Mouse (Mus musculus) kidney, postnatal 25 days (tissue): ENCODE measurements around the gene Asxl2.
"Not testable (repeated sequence)": the region's sequence is repeated elsewhere in the genome, so short reads cannot be mapped to it uniquely, and the experiment has no call there.

Experiments
- DNase-seq, 2 experiments: peaks; one replicate each; pipeline ENCODE4 v3.0.0; 2021; ENCODE audit warnings: mixed read lengths in 2 of 2

The Asxl2 gene

DNA sequence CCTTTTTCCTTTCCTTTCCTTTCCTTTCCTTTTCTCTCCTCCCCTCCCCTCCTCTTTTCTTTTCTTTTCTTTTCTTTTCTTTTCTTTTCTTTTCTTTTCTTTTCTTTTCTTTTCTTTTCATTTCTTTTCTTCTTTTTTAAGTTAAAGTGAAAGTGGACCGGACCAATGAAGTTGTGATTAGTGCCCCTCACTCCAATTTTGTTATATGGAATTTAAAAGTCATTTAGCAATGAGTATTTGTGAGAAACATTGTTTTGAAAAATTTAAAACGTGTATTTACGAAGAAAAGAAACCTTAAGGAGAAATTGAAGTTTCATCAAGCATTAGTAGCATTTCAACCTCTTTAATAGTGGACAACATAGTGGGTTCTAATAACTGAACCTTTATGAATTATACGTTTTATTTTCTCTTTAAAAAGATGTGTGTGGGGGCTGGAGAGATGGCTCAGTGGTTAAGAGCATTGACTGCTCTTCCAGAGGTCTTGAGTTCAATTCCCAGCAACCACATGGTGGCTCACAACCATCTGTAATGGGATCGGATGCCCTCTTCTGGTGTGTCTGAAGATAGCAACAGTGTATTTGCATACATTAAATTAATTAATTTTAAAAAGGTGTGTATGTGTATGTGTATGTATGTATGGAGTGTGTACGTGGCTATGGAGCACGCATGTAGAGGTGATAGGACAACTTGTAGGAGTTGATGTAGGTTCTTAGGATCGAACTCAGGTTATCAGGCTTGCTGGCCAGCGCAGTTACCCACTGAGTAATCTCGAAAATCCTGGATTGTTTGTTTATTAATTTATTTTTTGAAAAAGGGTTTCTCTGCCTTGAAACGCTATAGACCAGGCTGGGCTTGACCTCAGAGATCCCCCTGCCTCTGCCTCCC, 1.5 kb downstream of the Asxl2 start:
- DNase-seq, result no peak

DNA sequence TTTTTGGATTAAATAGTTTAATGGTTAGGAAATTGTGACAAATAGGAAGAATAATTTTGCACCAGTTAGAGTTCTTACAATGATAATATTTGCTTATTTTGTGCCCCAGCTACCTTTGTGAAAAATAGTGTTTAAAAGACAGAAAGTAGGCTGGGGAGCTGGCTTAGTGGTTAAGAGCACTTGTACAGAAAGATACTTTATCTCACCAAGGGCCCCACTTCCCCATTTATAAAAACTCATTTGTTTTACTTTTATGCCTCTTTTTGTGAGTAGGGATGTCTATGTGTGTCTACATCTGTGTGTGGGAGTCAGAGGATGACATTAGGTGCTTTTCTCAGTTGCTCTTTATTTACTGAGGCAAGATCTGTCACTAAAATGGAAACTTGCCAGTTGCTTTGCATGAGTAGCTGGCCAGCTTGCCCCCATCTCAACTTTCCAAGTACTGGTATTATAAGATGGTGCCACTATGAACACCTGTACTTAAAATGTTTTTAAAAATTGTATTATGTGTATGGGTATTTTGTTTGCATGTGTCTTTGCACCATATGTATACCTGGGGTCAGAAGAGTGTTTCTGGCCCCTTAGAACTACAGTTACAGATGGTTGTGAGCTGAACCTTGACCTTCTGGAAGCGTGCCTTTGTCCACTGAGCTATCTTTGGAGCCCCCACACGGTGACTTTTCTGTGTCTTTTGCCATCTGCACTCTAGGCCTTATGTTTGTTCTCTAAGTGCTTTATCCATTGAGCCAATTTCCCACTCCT, 3.2 kb downstream of the Asxl2 start:
- DNase-seq, result peak; percentile 49

DNA sequence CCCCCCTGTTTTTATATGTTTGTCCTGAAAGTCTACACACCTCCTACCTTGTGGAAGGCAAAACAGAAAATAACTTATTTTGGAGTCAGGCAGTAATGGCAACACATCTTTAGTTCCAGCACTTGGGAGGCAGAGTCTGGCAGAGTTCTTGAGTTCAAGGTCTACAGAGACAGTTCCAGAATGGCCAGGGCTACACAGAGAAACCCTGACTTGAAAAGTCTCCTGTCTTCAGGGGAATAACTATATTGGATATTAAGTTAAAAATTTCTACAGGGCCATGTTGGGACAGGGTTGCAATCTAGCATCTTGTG, 3.7 kb downstream of the Asxl2 start:
- DNase-seq, result peak in 1 of 2 experiments; percentile 6

DNA sequence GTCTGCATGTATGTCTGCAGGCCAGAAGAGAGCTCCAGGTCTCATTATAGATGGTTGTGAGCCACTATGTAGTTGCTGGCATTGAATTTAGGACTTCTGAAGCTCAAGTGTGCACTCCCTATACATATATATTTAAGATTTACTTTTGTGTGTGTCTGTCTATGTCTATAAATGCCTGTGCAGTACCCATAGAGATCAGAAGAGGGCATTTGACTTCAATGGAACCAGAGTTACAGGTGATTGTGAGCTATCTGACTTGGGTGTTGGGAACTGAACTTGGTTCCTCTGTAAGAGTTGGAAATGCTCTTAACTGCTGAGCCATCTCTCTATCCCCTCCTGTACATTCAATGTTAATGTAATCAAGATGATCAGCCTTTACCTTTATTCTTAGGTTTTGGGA, 4.3 kb downstream of the Asxl2 start:
- DNase-seq, result no peak

DNA sequence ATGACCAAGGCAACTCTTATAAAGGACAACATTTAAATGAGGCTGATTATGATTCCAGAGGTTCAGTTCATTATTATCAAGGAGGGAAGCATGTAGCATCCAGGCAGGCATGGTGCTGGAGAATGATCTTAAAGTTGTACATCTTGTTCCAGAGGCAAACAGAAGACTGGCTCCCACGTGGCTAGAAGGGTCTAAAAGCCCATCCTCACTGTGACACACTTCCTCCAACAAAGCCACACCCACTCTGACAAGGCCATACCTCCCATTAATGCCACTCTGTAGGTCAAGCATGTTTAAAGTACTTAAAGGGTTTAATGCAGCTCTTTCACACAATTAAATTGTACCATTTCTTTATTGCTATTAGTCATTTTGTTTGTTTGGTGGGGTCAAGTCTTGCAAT, 7.1 kb downstream of the Asxl2 start:
- no peak for DNase-seq

DNA sequence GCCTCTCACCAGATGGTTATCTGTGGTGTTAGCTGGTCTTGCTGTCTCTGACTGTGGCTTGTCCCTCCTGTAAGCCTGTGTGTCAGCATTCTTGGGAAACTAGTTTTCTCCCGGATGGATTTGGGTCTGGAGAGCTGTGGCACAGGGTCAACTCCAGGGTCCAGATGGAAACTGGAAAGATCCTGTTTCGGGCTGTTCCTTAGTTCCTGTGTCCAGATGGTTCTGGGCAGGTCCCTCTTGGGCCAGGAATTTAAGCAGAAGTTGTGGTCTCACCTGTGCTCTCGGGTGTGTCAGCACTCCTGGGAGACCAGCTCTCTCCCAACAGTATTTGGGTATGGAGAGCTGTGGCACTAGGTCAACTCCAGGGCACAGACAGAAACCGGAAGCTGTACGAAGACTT, 9.8 kb downstream of the Asxl2 start:
- DNase-seq, result peak in 1 of 2 experiments; percentile 40

DNA sequence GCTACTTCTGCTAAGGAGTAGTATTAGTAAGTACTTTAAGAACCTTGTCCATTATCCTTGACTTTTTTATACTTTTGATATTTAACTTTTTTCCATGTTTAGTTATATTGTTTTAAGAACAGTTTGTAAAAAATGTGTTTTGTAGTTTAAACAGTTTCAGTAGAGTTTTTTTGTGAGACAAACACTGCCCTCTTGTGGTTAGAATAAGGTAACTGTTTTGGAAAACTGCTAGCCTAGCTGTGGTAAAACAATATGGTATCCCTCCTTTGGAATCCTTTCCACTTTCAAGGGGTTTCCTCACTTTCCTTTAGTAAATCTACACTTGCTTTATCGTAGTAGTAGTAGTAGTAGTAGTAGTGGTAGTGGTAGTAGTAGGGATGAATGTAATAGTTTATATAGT, 11.2 kb downstream of the Asxl2 start:
- no peak for DNase-seq

DNA sequence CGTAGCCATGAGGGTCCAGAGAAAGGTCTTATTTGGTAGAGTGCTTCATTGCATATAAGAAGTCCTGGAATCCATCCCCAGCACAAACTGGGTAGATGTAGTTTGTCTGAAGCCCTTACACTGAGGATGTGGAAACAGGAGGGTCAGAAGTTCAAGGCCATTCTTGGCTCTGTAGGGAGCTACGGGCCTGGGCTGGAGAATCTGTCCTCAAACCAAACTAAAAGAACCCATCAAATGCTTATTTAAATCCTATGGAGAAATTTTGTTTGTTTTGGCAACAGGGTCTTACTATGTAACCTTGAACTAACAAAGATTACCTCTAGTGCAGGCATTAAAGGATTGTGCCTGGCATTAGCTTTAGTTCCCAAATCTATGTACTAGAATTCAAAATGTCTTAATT, 14.3 kb downstream of the Asxl2 start:
- no peak for DNase-seq

DNA sequence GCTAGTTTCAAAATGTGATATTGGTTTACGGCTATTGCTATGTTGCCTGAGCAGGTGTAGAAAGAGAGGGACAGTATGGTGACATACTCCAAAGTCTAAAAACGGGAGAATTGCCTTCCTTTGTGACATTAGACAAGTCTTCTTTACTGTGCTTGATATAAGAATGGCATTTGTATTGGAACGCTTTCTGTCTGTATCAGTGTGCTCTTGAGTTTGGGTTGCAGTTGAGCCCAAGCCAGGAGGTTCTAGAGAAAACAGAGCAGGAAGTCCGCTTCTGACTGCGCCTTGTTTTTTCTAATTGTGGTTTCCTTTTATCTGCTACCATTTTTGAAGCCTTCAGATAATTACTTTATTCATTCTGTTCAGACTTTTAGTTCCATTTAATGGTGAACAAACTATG, 14.7 kb downstream of the Asxl2 start:
- no peak for DNase-seq

DNA sequence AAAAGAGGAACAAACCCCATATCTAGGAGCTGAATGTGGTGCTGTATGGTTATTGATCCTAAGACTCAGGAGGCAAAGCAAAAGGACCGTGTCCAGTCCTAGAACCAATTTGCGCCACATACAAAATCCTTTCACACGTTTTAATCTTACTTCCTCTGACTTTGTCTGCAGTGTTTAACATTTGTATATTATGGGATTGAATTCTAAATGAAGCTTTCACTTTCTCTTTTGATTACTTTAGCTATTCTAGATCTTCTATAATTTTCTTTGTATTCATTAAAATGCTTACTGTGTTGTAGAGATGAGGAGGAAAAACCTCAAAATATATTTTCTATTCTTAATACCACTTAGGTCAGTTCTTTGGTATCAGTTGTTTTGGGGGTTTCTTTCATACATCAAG, 26.9 kb downstream of the Asxl2 start:
- no peak for DNase-seq

DNA sequence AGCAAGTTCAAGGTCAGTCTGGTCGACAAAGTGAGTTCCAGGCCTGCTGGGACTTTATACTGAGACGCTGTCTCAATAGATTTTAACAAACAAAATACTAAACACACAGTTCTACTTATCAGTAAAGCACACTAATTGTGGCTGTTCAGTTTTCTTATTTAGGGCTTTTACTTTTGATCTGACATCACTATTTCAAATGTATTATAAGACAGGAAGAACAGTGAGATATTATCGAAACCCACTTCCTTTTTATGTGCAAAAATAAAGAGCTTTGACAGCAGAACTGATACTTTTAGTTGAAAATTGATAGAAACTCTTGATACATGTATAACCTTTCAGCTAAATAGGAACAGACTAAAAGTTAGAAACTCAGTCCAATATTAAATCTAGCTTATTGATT, 36.4 kb downstream of the Asxl2 start:
- no peak for DNase-seq

DNA sequence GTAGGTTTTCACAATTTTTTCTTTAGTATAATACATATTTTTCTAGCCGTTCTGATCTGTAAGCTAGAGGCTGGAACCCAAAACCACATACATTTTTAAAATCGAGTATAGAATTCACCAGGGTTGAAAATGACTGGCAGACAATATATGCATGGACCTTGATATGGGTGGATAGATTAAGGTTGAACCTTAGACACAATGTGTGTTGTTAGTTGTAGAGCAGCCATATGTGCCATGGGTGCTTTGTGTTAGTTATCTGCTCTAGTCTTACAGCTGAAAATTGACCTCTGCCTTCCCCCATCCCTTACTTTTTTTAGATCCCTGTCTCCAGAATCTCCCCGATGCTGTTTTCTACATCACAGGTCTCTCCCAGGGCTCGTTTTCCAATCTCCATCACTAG, 73.0 kb downstream of the Asxl2 start:
- DNase-seq, result no peak

DNA sequence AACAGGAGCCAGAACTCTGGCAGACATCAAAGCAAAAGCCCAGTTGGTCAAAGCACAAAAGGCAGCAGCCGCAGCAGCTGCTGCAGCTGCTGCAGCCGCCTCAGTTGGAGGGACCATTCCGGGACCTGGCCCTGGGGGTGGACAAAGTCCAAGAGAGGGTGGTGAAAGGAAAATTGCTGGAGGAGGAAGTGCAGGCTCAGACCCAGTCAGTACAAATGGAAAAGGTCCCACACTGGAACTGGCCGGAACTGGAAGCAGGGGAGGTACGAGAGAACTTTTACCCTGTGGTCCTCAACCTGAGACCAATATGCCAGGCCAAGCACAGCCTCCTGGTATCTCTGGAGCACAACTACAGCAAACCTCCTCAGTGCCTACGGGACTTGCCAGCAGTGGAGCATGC, 73.4 kb downstream of the Asxl2 start:
- DNase-seq, result peak; percentile 35 to 78

DNA sequence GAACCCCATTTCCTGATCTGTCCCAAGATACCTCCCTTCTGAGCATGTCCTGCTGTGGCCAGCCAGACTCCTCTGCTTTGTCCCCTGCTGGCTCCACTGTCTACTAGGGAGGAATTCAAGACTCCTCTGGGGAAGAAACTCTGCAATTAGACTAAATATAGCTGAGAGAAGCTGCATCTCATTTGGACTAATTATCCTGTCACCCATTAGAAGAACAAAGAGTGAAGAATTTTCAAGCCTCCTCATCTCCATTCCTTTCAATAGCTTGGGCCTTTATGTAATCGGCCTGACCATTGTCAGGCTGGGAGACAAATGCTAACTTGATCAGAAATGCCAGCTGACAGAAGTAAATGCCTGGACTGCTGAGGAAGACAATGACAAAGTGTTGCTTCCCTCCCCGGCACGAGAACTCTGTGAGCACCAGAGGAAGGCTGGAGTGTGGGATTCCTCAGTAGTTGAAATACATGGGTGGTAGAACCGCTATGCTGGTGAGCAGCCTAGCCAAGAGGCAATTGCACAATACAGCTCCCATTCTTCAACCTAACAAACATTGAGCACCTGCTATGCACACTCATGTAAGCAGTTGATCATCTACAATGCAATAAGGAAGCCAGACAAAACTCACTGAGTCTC, 92.1 kb downstream of the Asxl2 start:
- DNase-seq, result no peak

DNA sequence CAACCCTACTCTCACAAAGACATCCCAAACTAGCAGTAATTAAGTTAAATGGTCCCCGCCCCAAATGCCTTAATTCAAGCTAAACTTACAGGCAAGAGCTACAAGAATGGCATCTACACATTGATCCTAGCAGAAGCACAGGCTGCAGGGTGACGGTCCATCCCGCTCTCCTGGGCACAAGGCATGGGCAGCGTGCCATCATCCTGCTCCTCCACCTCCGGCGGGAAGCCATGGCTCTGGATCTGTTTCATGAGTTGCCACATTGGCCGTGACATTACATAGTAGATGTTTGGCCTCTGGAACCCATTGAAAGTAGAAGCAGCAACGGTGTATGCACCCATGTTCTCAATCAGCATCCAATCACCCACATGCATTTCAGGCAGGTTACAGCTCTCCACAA, 95.1 kb downstream of the Asxl2 start:
- DNase-seq, result not testable (repeated sequence)

DNA sequence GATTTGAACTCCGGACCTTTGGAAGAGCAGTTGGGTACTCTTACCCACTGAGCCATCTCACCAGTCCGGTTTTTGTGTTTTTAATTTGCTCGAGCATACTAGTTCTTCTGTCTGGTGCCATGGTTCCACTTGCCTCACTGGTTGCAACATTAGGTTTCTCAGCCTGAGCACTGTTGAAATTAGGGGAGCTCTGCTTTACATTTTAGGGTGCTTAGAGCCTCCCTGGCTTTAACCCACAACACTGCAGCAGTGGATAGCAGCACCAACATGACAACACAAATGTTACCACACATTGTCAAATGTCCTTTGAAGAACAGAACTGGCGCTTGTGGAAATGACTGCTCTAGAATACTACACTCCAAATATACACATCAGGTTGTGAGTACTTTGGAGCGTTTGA, 98.9 kb downstream of the Asxl2 start:
- DNase-seq, result no peak

DNA sequence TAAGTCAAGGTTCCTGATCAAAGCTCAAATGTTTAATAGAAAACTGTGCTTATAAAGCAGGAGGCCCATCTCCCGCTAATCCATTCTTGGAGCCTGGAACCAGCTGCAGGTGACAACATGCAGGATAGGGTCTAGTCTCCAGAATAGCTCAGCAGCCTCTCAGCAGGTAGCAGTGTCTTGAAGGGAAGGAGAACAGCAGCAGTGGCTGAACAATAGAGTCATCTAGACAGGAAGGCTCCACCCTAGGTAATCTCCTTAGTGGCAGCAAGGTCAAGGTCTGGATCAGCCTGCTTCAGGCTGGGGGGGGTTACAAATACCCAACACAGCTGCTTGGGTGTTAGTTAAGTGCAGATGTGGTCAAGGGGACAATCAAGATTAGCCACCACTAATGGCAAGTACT, 108.8 kb downstream of the Asxl2 start:
- DNase-seq, result not testable (repeated sequence)

DNA sequence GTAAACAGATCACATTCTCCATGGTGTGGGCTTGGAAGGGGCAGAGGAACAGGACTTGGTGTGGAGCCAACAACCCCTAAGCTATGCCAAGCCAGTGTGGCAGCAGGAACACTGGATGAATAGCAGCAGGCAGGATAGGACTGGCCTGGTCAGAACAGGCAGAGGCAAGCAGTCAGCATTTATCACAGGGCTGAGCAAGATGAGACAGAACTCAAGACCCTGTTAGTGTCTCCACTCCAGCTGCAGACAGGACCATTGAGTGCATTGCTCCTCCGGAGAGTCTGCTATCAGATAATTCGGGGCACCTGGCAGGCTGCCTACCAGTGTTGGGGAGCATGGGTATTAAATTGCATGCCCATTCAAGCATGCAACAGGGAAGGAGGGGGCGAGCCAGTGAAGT, 111.0 kb downstream of the Asxl2 start:
- peak; percentile 23 to 51 for DNase-seq

DNA sequence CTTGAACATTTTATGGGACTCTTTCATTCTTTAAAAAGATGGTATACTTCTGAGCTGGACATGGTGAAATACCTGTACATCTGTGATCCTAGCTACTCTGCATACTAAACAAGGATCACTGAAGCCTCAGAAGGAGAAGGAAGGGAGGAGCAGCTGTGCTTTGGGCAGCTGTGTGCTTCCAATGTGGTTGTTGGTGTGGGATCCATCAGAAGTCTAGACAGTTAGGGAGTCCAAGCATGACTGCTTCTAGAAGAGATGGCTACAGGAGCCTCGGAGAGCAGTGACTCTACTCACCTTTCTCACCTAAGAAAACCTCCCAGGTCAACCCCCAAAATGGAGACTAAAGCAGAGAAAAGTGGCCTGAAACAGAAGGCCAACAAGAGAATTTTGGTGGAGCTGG, 111.4 kb downstream of the Asxl2 start:
- DNase-seq, result no peak

DNA sequence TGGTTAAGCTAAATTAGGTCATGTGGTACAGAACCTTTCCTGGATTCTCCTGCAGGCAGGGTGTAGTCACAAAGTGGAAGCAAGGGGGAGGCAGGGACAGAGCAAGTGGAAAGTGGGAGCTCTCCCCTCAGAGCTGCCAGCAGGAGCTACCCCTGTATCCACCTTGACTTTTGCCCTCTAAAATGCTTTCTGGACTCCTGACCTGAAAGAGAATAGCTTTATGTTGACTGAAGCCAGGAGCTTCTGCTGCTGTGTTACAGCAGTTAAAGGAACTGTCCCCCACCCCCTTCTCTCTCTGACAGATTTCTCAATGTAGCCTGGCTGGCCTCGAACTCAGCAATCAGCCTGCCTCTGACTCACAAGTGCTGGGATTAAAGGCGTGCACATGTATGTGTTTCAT, 112.9 kb downstream of the Asxl2 start:
- DNase-seq, result no peak

DNA sequence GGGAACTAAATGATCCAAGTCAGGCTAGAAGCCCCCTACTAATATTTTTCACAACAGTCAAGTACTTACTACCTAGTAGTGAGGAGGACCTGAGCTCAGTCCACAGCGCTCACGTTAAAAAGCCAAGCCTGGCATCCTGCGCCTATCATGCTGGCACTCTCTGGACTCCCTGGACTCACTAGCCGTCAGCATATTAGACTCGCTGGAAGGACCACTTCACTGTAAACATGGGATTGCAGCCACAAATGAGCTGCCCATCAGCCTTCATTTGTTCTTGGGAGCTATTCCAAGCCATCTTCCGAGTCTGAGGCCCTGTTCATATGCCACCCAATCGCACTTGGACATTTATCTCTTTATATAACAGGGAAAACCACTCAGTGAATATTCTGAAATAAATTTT, 114.2 kb downstream of the Asxl2 start:
- DNase-seq, result no peak

DNA sequence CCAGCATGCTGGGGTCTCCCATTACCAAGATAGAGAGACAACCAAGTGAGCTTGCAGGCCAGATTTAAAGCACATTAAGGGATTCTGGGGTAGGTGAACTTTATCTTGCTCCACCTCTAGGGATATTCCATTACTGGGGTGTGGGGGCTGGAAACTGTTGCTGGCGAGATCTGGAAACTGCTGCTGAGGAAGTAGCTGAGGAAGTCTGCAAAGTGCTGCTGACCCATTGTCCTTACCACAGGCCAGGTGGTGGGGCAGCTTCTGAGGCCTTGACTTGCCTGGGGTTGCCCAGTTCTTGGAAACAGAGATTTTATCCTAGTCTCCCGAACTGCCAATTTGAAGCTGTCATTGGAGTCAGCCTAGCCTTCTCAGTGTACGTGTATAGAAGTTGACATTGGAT, 118.8 kb downstream of the Asxl2 start:
- no peak for DNase-seq

DNA sequence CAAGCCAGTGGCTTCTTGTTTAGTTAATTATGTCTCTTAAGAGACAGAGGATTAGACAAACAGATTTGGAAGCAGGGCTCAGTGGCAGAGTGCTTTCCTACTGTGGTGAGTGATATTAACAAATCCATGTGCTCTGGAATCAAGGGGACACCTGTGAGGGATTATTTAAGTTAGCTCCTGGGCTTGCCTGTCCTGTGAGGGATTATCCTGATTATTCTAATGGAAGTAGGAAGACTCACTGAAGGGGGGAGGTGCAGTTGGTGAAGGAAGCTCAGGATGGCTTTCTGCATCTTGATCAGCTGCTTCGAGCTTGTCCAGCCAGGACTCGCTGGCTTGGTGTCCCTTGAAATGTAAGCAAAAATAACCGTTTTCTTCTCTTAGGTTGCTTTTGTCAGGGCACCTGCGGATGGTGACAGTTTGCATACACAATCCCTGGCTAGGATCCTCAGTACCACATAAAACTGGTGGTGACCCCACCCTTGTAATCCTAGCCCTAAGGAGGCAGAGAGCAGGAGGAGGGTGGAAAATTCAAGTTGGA, 119.5 kb downstream of the Asxl2 start:
- DNase-seq, result no peak

DNA sequence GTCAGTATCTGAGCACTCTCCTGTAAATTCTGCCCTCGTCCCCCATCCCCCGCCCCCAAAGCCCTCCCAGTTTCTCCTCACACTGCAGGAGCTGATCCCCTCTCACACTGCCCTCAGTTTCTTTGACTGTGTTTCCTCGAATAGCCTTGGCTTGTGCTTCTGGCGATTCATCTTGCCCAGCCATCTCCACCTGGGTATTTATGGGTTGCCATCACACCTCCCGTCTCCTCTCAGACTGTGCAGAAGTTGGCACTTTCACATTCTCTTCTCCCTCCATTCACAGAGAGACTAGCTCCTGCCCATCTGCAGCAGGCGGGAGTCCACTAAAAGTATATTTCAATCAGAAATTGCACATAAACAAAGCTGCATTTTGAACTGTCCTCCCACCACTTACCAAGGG, 120.1 kb downstream of the Asxl2 start:
- no peak for DNase-seq
